Mouse (Mus musculus) liver, embryonic 13.5 days (tissue): ENCODE results near the gene Bcl10. TPM values are rescaled to one million over a fixed set of nuclear protein-coding genes. Genes with fewer than 3 reads are reported as not detected.
"Not testable (repeated sequence)": the region's sequence is repeated elsewhere in the genome, so short reads cannot be mapped to it uniquely, and the experiment has no call there.

ENCODE experiments used
- ATAC-seq: fragments of 200-750 bp; cut with Nextera tagmentation; 2 replicates; pipeline ENCODE4 v1.8.0; 2017; ENCODE audit warnings: low read depth, mild to moderate bottlenecking, moderate number of reproducible peaks, moderate library complexity
- DNase-seq: peaks from one replicate; pipeline ENCODE4 v3.0.0; 2022
- H3K27ac ChIP-seq: fragments of 300-500 bp; sonication (generic); 2 replicates; pipeline ENCODE4 v1.5.1; 2015; ENCODE audit warnings: moderate library complexity, mild to moderate bottlenecking, inconsistent platforms
- H3K27me3 ChIP-seq: fragments of 300-500 bp; sonication (generic); 2 replicates; pipeline ENCODE4 v1.6.1; 2015; ENCODE audit warnings: mild to moderate bottlenecking, inconsistent platforms
- H3K36me3 ChIP-seq: fragments of 300-500 bp; sonication (generic); 2 replicates; pipeline ENCODE4 v1.6.1; 2015; ENCODE audit warnings: mild to moderate bottlenecking, inconsistent platforms
- H3K4me1 ChIP-seq: fragments of 300-500 bp; sonication (generic); replicated peaks from 2 replicates; pipeline ENCODE4 v1.6.1; 2015; ENCODE audit warnings: inconsistent platforms
- H3K4me2 ChIP-seq: fragments of 300-500 bp; sonication (generic); 2 replicates; pipeline ENCODE4 v1.6.1; 2015; ENCODE audit warnings: inconsistent platforms, mild to moderate bottlenecking, moderate library complexity
- H3K4me3 ChIP-seq: fragments of 300-500 bp; sonication (generic); replicated peaks from 2 replicates; pipeline ENCODE4 v1.5.1; 2015; ENCODE audit warnings: mild to moderate bottlenecking, inconsistent platforms
- H3K9ac ChIP-seq: fragments of 300-500 bp; sonication (generic); 2 replicates; pipeline ENCODE4 v1.6.1; 2015; ENCODE audit warnings: mild to moderate bottlenecking, inconsistent platforms
- H3K9me3 ChIP-seq: fragments of 300-500 bp; sonication (generic); replicated peaks from 2 replicates; pipeline ENCODE4 v1.6.1; 2016; ENCODE audit warnings: inconsistent platforms
- WGBS: fragments of 180-500 bp; shearing (Covaris S2); methylation state at CpG from one replicate; pipeline ENCODE4 v1.1.7; 2015; ENCODE audit not compliant: insufficient replicate concordance; 5-methylcytosine and 5-hydroxymethylcytosine counted together
- polyA plus RNA-seq: library from polyadenylated mRNA; unstranded; fragments of >200 nt; fragmentation: Nextera tagmentation; extraction: Ambion mirVana; gene quantifications from 2 replicates; pipeline ENCODE4 v1.2.1, GENCODE M21; 2015

Gene Bcl10
- polyA plus RNA-seq, 1 experiment from 2014 or later = 21.4 TPM

DNA sequence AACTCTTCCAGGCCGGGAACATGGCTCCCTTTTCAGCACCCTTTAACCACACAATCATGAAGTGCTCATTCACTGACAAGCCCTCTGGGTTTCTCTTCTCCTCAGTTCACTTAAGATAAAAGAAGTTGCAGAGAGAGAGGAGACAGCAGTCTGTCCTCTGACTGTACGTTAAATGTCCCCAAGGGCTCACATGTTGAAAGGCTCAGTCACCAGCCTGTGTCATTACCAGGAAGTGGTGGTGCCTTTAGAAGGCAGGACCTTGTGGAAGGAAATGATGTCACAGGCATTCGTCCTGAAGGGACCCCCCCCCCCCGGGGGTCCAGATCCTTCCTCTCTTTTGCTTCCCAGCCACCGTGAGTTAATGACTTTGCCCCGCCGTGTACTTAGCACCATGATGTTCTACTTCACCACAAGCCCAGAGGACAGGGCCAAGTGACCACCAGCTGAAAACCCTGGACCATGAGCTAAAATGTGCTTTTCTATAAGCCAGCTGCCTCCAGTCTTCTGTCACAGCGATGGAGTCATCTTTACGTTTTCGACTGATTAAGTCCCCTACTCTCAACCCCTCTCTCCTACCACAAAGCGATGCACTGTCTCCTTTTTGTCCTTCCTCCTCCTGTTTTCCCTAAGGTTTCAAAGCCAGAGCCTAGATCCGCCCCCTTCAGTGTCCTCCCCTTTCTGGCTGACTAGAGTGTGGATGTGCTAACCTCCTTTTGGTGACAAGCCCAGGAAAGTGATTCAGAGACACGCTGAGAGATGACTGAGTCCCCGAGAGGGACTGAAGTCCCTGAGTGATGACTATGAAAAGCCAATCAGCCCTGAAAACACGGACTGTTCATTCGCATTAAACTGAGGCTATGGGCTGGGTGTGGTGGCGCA is 28.9 kb downstream of the Bcl10 start:
- DNase-seq = no peak
- H3K9ac ChIP-seq = 0 out of 2 replicates have a peak overlapping the region, but pooled peaks have one; percentile 28
- H3K9me3 ChIP-seq = 0 out of 2 replicates have a peak, but pooled peaks cover under 1% of the 10 kb centered on the region
- 45% methylated on average over 17 of the region's 17 CpGs for WGBS
- H3K27ac ChIP-seq = no peak overlapping the region
- 0 out of 2 replicates have a peak overlapping the region, but pooled peaks have one; percentile 43 for H3K4me3 ChIP-seq
- H3K4me2 ChIP-seq = peak overlapping the region; percentile 68
- H3K36me3 ChIP-seq = no peaks in the 10 kb centered on the region
- no peak for ATAC-seq
- H3K27me3 ChIP-seq = no peaks in the 10 kb centered on the region
- peaks cover 33% of the 10 kb centered on the region for H3K4me1 ChIP-seq

DNA sequence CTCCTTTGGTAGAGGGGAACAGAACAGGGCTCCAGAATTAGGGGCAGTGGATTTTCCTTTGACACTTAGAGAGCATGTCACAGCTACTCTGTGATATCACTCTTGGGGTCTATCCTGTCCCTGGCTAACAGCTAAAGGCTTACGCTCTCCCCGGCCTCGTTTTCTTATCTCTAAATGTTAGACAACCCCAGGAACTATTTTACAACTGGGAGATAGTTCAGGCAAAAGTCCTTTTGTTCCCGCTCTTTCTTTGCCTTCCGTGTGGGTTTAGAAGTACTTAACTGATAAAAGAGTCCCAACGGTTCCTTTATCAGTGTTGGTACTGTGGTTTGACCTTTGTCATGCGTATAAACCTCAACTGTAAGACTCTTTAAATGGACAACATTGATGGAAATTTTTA is 30.3 kb downstream of the Bcl10 start:
- 0 out of 2 replicates have a peak, but pooled peaks cover 6% of the 10 kb centered on the region for H3K9me3 ChIP-seq
- no peak overlapping the region for H3K4me2 ChIP-seq
- 8% methylated on average over 7 of the region's 7 CpGs for WGBS
- peaks cover 33% of the 10 kb centered on the region for H3K4me1 ChIP-seq
- no peaks in the 10 kb centered on the region for H3K36me3 ChIP-seq
- H3K27me3 ChIP-seq = no peaks in the 10 kb centered on the region
- ATAC-seq (peak; percentile 26; the same call in 1 of the 2 replicates), DNase-seq (no peak)
- H3K4me3 ChIP-seq = no peak overlapping the region
- H3K27ac ChIP-seq = peak overlapping the region; percentile 23; the same call in 1 of the 2 replicates
- no peak overlapping the region for H3K9ac ChIP-seq

DNA sequence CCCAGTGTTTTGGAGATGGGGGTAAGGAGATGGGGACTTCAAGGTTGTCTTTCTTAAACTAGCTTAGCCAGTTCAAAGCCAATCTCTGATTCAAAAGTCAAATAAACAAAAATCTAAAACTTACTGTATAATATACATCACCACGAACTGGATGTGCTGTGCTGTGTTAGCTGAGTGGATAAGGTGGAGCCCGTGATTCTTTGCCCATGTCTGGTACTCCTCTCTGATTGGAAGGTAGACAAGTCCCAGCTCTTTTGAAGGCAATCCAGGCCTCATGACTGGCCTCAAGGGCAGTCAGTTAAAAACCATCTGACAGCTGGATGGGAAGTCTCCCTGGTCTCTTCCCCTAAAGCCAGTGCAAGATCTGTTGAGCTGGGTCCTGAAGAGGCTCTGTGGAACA is 30.8 kb downstream of the Bcl10 start:
- H3K9me3 ChIP-seq = 0 out of 2 replicates have a peak, but pooled peaks cover 6% of the 10 kb centered on the region
- no peak for ATAC-seq

DNA sequence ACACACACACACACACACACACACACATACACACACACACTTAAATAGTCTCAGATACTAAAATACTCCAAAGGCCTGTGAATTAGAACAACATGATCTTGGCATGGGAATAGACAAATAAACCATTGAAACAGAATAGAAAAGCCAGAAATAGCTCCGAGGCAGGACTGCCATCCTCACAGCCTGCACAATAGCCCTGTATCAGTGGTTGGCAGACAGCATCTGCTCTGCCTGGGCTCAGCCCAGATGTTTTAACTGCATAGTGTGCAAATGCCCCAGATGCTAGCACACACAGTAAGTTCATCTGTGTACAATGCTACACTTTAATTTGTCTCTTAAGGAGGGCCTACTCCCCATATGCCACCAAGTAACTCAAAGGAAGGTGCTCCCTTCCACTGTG is 37.2 kb downstream of the Bcl10 start:
- H3K9me3 ChIP-seq = 0 out of 2 replicates have a peak, but pooled peaks cover 6% of the 10 kb centered on the region
- peaks cover 22% of the 10 kb centered on the region for H3K4me1 ChIP-seq
- H3K9ac ChIP-seq = no peak overlapping the region
- H3K36me3 ChIP-seq = no peaks in the 10 kb centered on the region
- no peak overlapping the region for H3K4me2 ChIP-seq
- peaks cover 33% of the 10 kb centered on the region for H3K27me3 ChIP-seq
- no peak for ATAC-seq
- H3K4me3 ChIP-seq = no peak overlapping the region
- DNase-seq = no peak
- 31% methylated on average over 1 of the region's 1 CpGs for WGBS
- H3K27ac ChIP-seq = no peak overlapping the region

More for the DNA sequence above, 30.8 kb downstream of the Bcl10 start:
- Histone ChIP-seq H3K36me3 (no peaks in the 10 kb centered on the region), H3K4me1 (peaks cover 33% of the 10 kb centered on the region), H3K27me3 (no peaks in the 10 kb centered on the region), H3K4me2 (no peak overlapping the region), H3K27ac (no peak overlapping the region), H3K4me3 (no peak overlapping the region), H3K9ac (no peak overlapping the region)
- DNase-seq = no peak
- 46% methylated on average over 2 of the region's 2 CpGs for WGBS

DNA sequence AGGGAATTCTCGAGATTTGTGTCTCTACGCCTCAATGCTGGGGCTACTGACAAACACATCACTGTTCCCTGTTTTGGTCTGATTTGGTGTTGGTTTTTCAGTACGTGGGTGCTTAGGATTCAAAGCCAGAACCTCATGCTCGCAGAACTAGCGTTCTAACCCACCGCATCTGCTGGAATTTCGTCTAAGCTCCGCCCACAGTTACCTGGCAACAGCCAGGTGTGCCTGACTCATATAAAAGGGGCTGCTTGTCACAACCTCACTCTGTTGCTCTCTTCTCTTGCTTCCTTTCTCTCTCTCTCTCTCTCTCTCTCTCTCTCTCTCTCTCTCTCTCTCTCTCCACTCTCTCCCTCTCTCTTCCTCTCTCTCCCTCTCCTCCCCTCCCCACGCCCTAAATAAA is 39.8 kb downstream of the Bcl10 start:
- no peak overlapping the region for H3K4me2 ChIP-seq
- peaks cover 37% of the 10 kb centered on the region for H3K27me3 ChIP-seq
- H3K36me3 ChIP-seq = no peaks in the 10 kb centered on the region
- no peak overlapping the region for H3K27ac ChIP-seq
- WGBS = 45% methylated on average over 9 of the region's 9 CpGs
- 0 out of 2 replicates have a peak, but pooled peaks cover 1% of the 10 kb centered on the region for H3K9me3 ChIP-seq
- peaks cover 28% of the 10 kb centered on the region for H3K4me1 ChIP-seq
- H3K9ac ChIP-seq = no peak overlapping the region
- ATAC-seq (no peak), DNase-seq (no peak)
- H3K4me3 ChIP-seq = no peak overlapping the region

DNA sequence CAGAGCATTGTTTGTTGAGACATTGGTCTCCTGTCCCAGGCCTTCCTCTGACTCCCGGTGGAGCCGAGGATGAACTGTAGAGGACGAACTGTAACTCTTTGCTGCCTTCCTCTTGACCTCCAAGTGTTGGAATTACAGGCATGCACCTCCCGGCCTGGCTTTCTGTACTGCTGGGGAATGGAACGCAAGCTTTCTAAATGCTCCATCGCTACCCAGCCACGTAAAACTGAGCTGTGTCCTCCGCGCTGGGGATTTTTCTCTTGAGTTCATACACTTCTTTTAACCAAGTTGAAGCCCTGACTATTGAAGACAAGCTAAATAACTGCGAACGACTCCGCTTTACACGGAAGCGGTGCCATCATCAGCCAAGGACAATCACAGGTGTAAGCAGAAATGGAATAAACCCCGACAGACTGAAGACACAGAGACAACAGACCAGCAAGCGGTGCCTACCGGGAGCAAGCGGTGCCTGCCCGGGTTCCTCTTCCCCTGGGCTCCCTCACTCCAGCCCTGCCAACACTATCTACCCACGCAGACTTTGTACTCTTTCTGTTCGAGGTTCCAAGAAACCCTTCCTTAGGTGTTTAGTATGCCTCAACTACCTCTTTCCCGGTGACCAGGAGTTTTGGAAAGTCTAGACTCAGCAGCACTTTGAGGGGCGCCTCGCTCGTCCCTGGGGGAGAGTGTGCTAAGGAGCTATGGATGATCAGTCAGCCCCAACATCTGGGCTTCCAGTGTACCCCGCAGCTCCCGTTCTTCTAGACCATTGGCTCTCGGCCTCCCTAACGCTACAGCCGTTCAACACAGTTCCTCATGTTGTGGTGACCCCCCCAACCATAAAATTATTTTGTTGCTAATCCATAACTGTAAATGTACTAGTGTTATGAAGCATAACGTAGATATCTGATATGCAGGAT is 40.8 kb downstream of the Bcl10 start:
- Histone ChIP-seq H3K27me3 (peaks cover 37% of the 10 kb centered on the region), H3K27ac (peak overlapping the region; percentile 61), H3K4me1 (peaks cover 28% of the 10 kb centered on the region), H3K4me2 (peak overlapping the region; percentile 33), H3K9ac (no peak overlapping the region), H3K4me3 (peak overlapping the region; percentile 14; the same call in 1 of the 2 replicates), H3K9me3 (no peaks in the 10 kb centered on the region), H3K36me3 (no peaks in the 10 kb centered on the region)
- 19% methylated on average over 31 of the region's 31 CpGs for WGBS
- ATAC-seq (peak; percentile 23), DNase-seq (no peak)

DNA sequence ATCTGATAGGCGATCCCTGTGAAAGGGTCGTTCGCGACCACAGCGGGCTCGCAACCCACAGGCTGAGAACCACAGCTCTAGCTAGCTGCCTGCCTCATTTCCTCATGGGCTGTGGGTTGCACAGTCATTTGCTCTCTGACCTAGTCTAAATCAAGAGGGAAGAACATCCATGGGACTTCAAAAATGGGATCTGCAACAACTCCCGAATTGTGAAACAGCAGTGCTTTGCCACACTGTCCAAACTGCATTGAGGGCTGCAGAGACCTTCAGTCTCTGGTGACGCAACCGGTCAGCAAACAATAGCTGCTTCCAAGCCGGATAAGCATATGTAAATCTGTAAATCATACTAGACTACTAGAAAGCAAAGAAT is 41.4 kb downstream of the Bcl10 start:
- peaks cover 37% of the 10 kb centered on the region for H3K27me3 ChIP-seq
- DNase-seq = no peak
- no peak overlapping the region for H3K9ac ChIP-seq
- no peaks in the 10 kb centered on the region for H3K9me3 ChIP-seq
- peak overlapping the region; percentile 61 for H3K27ac ChIP-seq
- ATAC-seq = peak; percentile 68
- H3K4me2 ChIP-seq = peak overlapping the region; percentile 33
- H3K4me1 ChIP-seq = peaks cover 30% of the 10 kb centered on the region
- 3% methylated on average over 10 of the region's 10 CpGs for WGBS
- H3K36me3 ChIP-seq = no peaks in the 10 kb centered on the region
- peak overlapping the region; percentile 14; the same call in 1 of the 2 replicates for H3K4me3 ChIP-seq

DNA sequence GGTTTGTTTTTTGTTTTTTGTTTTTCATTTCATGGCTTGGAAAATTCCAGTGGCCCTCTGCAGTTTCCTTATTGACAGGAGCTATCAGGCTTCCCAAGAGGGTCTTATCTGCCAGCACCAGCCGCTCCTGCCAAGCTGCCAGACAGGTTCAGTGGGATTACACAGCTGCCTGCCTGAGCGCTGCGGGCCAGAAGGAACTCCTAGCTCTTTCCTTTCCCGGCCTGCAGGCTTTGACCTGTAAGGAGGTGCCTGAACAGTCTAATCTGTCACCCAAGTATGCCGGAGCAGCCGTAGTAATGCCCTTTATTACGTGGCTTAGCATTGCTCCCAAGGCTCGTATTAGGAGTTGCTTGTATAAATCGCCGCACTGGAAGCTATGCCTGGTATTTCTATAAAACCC is 41.9 kb downstream of the Bcl10 start:
- Histone ChIP-seq H3K9me3 (no peaks in the 10 kb centered on the region), H3K9ac (no peak overlapping the region), H3K4me3 (0 out of 2 replicates have a peak overlapping the region, but pooled peaks have one; percentile 14), H3K27ac (peak overlapping the region; percentile 57), H3K27me3 (peaks cover 37% of the 10 kb centered on the region), H3K36me3 (no peaks in the 10 kb centered on the region), H3K4me2 (peak overlapping the region; percentile 33), H3K4me1 (peaks cover 35% of the 10 kb centered on the region)
- ATAC-seq (peak; percentile 65), DNase-seq (peak; percentile 50)
- 9% methylated on average over 10 of the region's 10 CpGs for WGBS

DNA sequence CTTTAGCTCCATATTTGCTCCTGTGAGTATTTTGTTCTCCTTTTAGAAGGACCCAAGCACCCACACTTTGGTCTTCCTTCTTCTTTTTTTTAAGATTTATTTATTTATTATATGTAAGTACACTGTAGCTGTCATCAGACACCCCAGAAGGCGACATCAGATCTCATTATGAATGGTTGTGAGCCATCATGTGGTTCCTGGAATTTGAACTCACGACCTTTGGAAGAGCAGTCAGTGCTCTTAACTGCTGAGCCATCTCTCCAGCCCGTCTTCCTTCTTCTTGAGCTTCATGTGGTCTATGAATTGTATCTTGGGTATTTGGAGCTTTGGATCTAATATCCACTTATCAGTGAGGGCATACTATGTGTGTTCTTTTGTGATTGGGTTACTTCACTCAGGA is 43.0 kb downstream of the Bcl10 start:
- 48% methylated on average over 3 of the region's 3 CpGs for WGBS
- DNase-seq, H3K9ac ChIP-seq, H3K4me2 ChIP-seq, H3K9me3 ChIP-seq, H3K4me3 ChIP-seq, H3K27ac ChIP-seq, ATAC-seq, H3K36me3 ChIP-seq: not testable (repeated sequence)
- Histone ChIP-seq H3K27me3 (peaks cover 37% of the 10 kb centered on the region), H3K4me1 (peaks cover 35% of the 10 kb centered on the region)

DNA sequence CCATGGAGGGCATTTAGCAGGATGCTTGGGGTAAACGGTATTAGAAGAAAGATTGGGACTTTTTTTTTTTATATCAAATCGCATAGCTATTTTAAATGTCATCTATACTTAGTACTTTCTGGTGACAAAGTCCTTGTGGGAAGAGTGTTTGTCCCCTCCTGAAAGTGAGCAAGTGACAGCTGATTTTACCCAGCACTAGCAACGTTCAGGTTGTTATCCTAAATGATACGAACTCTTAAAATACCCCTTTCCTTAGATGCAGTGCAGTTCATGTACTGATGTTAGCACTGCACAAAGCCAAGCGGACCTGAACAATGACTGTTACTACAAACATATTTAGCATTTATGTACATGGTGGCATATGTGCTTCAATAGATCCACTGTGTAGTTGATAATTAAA is 44.2 kb downstream of the Bcl10 start:
- Histone ChIP-seq H3K9me3 (no peaks in the 10 kb centered on the region), H3K4me1 (peaks cover 35% of the 10 kb centered on the region), H3K9ac (no peak overlapping the region), H3K36me3 (no peaks in the 10 kb centered on the region), H3K27ac (no peak overlapping the region), H3K4me2 (no peak overlapping the region), H3K27me3 (peaks cover 33% of the 10 kb centered on the region), H3K4me3 (no peak overlapping the region)
- 73% methylated on average over 5 of the region's 5 CpGs for WGBS
- ATAC-seq (no peak), DNase-seq (no peak)

DNA sequence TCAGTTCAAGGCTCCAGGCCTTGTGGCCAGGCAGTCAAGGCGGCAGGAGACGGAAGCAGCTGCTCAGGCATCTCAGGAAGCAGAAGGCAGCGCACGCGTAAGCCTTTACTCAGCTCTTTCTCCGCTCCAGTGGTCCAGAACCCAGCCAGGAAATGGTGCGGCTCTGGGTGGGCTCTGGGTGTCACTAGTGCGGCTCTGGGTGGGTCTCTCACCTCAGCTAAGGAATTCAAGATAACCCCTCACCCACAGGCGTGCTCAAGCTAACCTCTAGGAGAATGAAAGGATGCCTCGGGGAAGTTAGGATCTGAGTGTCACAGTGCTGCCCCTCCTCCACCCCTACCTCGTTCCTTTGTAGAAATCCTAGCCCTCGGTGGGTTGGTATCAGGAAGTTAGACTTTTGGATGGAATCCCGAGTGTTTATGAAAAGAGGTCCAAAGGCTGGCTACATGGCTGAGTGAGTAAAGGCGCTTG is 46.5 kb downstream of the Bcl10 start:
- no peak overlapping the region for H3K4me3 ChIP-seq
- H3K27ac ChIP-seq = no peak overlapping the region
- ATAC-seq (no peak), DNase-seq (no peak)
- H3K4me1 ChIP-seq = peaks cover 19% of the 10 kb centered on the region
- H3K4me2 ChIP-seq = no peak overlapping the region
- H3K27me3 ChIP-seq = peaks cover 11% of the 10 kb centered on the region
- H3K9ac ChIP-seq = no peak overlapping the region
- peaks cover 3% of the 10 kb centered on the region for H3K9me3 ChIP-seq
- 17% methylated on average over 14 of the region's 14 CpGs for WGBS
- H3K36me3 ChIP-seq = no peaks in the 10 kb centered on the region
